Mouse (Mus musculus): ENCODE results near the gene Shq1.

- TF ChIP-seq GATA1 (IDR thresholded peaks at IDR 0.05; ENCODE audit: low read length) (peak; percentile 63; the same call in 1 of the 2 replicates), TAL1 (IDR thresholded peaks at IDR 0.05; ENCODE audit: low read length) (peak; percentile 61)
Observed at GRCm38 (mm10) chr6:100623922-100624321, 47.0 kb downstream of the Shq1 start.

All from erythroblast, embryonic 14.5 days (primary cell).